Mouse (Mus musculus) stomach, embryonic 14.5 days (tissue): ENCODE results near the gene Mtr. TPM values are rescaled to one million over a fixed set of nuclear protein-coding genes. Genes with fewer than 3 reads are reported as not detected.

ENCODE experiments used
- ATAC-seq: fragments of 200-750 bp; cut with Nextera tagmentation; 2 replicates; pipeline ENCODE4 v1.8.0; 2017; ENCODE audit warnings: low read depth, moderate TSS enrichment; ENCODE audit not compliant: insufficient number of reproducible peaks, insufficient read depth, low FRiP score
- H3K27ac ChIP-seq: fragments of 300-500 bp; sonication (generic); 2 replicates; pipeline ENCODE4 v1.5.1; 2014; ENCODE audit warnings: mild to moderate bottlenecking, low read length, moderate library complexity, mixed read lengths
- H3K27me3 ChIP-seq: fragments of 300-500 bp; sonication (generic); 2 replicates; pipeline ENCODE4 v1.6.1; 2014; ENCODE audit warnings: low read length, control low read depth, mixed read lengths; ENCODE audit not compliant: control insufficient read depth, insufficient read depth
- H3K36me3 ChIP-seq: fragments of 300-500 bp; sonication (generic); 2 replicates; pipeline ENCODE4 v1.6.1; 2014; ENCODE audit warnings: mild to moderate bottlenecking, control low read depth, low read length, moderate library complexity, mixed read lengths; ENCODE audit not compliant: control insufficient read depth, insufficient read depth
- H3K4me1 ChIP-seq: fragments of 300-500 bp; sonication (generic); 2 replicates; pipeline ENCODE4 v1.6.1; 2014; ENCODE audit warnings: low read length, control low read depth, mixed read lengths; ENCODE audit not compliant: control insufficient read depth, insufficient read depth
- H3K4me2 ChIP-seq: fragments of 300-500 bp; sonication (generic); replicated peaks from 2 replicates; pipeline ENCODE4 v1.6.1; 2014; ENCODE audit warnings: low read depth, low read length, control low read depth
- H3K4me3 ChIP-seq: fragments of 300-500 bp; sonication (generic); 2 replicates; pipeline ENCODE4 v1.5.1; 2014; ENCODE audit warnings: low read depth, low read length, control low read depth
- H3K9ac ChIP-seq: fragments of 300-500 bp; sonication (generic); replicated peaks from 2 replicates; pipeline ENCODE4 v1.6.1; 2014; ENCODE audit warnings: low read depth, mild to moderate bottlenecking, control low read depth, low read length, moderate library complexity, mixed read lengths
- H3K9me3 ChIP-seq: fragments of 300-500 bp; sonication (generic); 2 replicates; pipeline ENCODE4 v1.6.1; 2016; ENCODE audit warnings: low read depth, low read length, control low read depth; ENCODE audit not compliant: control insufficient read depth
- WGBS: fragments of 180-500 bp; shearing (Covaris S2); extraction: QIAGEN DNeasy Blood & Tissue Kit; methylation state at CpG from one replicate; pipeline ENCODE4 v1.1.7; 2014; 5-methylcytosine and 5-hydroxymethylcytosine counted together
- polyA plus RNA-seq: library from polyadenylated mRNA; unstranded; fragments of >200 nt; fragmentation: Nextera tagmentation; extraction: Ambion mirVana; gene quantifications from 2 replicates; pipeline ENCODE4 v1.2.1, GENCODE M21; 2014

The Mtr gene
- polyA plus RNA-seq, 1 experiment from 2014 or later: 17.4 TPM

DNA sequence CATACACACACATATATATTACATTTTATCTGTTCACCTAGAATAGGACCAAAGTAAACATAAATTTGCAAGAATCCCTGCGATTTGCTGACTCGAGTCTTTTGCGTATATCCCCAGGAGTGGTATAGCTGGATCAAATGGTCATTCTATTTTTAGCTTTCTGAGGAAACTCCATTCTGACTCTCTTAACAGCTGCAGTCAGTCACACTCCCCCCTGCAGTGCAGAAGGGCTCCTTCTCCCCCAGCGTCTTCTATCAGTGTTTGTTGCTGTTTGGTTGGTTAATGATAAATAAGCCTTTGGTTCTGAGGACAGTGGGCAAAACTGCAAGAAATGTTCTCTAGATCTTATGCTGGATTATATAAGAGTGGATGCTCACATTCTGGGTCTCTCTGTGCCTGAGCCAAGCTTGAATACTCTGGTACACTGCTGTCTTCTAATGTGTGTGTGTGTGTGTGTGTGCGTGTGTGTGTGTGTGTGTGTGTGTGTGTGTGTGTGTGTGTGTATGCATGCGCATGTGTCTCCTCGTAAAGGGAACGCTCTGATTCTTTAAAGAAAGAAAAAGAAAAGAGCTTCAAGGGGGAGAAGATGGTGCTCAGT lies 92.4 kb downstream of the Mtr start:
- H3K9me3 ChIP-seq: no peaks in the 10 kb centered on the region
- H3K27me3 ChIP-seq: no peaks in the 10 kb centered on the region
- 36% methylated on average over 8 of the region's 8 CpGs for WGBS
- H3K36me3 ChIP-seq: no peaks in the 10 kb centered on the region
- no peak overlapping the region for H3K27ac ChIP-seq
- H3K9ac ChIP-seq: no peak overlapping the region
- ATAC-seq: peak; percentile 14; the same call in 1 of the 2 replicates
- no peak overlapping the region for H3K4me3 ChIP-seq
- no peak overlapping the region for H3K4me2 ChIP-seq
- H3K4me1 ChIP-seq: 0 out of 2 replicates have a peak, but pooled peaks cover 3% of the 10 kb centered on the region

DNA sequence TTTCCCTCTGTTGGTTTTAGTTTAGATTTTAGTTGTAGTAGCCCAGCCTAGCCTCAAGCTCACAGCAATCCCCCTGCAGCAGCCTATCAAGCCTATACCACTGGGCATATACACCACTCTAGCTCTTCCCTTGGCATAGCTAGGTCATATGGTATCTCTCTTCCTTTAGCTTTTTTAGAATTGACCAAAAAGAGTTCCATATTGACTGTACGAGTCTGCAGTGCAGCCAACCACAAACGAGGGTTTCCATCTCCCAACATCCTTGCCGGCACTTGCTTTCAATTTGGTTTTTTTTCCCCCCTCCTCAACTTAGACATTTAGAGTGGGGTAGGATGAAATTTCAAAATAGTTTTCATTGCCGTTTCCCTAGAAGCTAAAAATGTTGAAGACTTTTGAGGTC lies 95.5 kb downstream of the Mtr start:
- no peak for ATAC-seq
- no peak overlapping the region for H3K4me3 ChIP-seq
- H3K27ac ChIP-seq: no peak overlapping the region
- no peaks in the 10 kb centered on the region for H3K36me3 ChIP-seq
- WGBS: 90% methylated on average over 4 of the region's 4 CpGs
- no peaks in the 10 kb centered on the region for H3K27me3 ChIP-seq
- H3K4me2 ChIP-seq: no peak overlapping the region
- H3K9me3 ChIP-seq: no peaks in the 10 kb centered on the region
- H3K4me1 ChIP-seq: peaks cover 13% of the 10 kb centered on the region
- no peak overlapping the region for H3K9ac ChIP-seq

DNA sequence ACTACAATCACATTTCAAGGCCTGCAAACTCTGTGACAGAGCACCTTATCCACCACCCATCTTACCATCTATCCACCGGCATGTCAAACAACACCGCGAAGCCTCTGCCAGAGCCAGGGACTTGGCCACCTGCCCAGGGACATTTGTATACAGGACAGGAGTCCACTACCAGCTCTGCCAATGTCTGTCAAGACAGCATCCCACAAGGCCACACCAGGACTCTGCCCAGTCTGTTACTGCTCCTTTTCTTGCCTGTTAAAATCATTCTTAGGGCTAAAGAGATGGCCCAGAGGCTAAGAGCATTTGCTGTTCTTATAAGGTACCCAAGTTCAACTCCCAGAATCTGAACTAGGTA lies 97.8 kb downstream of the Mtr start:
- ATAC-seq: 0 out of 2 replicates have a peak, but pooled peaks have one; percentile 15

DNA sequence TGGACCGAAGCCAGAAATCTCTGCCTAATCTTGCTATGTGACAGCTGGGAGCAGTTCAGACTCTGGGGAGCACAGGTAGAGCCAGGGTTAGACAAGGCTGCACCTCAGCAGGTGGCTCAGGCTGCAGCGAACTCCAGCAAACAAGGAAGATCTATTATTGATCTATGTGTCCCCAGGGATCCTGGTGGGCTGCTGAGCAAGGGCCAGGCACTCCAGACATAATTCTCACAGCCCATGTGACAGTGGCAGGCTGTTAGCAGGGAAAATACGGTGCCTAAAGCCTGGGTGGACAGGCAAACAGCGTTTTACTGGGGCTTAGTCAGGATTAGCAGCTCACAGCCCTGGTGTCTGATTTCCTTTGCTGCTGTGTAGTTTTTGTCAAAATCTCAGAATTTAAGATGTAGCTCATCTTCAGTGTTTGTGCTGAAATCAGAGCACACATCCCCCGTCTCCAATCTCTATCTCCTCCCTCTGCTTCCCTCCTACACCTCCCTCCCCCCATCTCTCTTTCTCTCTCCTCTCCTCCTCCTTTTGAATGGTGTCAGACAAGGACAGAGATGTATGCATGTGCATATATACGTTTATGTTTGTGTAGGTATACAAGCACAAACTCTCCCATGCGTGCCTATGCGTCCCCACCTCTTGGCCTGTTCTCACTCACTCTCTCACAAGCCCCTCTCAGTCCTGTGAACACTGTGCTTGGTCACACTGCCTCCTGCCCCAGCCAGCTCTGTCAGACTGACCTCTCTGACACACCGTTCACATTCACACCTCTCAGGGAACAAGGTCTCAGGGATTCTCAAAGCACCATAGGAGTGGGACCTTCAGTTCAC lies 98.4 kb downstream of the Mtr start:
- WGBS: 33% methylated on average over 9 of the region's 9 CpGs
- 0 out of 2 replicates have a peak, but pooled peaks have one; percentile 16 for ATAC-seq
- peaks cover 10% of the 10 kb centered on the region for H3K4me1 ChIP-seq

More for the DNA sequence above, 97.8 kb downstream of the Mtr start:
- Histone ChIP-seq H3K4me1 (peaks cover 10% of the 10 kb centered on the region), H3K4me3 (no peak overlapping the region), H3K9ac (no peak overlapping the region), H3K9me3 (no peaks in the 10 kb centered on the region), H3K27me3 (no peaks in the 10 kb centered on the region), H3K36me3 (no peaks in the 10 kb centered on the region), H3K27ac (no peak overlapping the region), H3K4me2 (no peak overlapping the region)
- WGBS: 45% methylated on average over 3 of the region's 3 CpGs

DNA sequence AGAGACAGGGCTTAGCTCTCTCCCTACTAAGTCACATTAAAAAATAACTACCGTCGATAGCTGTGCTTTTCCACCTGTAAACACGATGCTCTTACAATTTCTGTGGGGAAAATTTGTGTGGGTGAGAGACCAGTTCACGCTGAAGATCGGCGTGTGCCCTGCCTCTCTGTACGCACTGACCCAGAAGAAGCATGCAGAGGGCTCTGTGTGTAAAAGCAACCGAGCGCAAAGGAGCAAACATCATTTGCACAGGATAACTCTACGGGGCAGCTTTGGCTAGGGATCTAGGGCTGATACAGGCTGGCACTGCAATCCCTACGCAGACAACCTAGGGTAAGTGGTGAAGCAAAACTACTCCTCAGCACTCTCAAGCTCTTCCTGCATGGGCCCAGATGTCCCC lies 104.0 kb downstream of the Mtr start:
- Histone ChIP-seq H3K4me2 (no peak overlapping the region), H3K9ac (no peak overlapping the region), H3K36me3 (no peaks in the 10 kb centered on the region), H3K9me3 (no peaks in the 10 kb centered on the region), H3K27me3 (no peaks in the 10 kb centered on the region), H3K27ac (no peak overlapping the region), H3K4me1 (peaks cover under 1% of the 10 kb centered on the region; the same call in 1 of the 2 replicates), H3K4me3 (no peak overlapping the region)
- no peak for ATAC-seq
- whole genome bisulfite sequencing: 79% methylated on average over 11 of the region's 11 CpGs

More for the DNA sequence above, 98.4 kb downstream of the Mtr start:
- Histone ChIP-seq H3K9me3 (no peaks in the 10 kb centered on the region), H3K4me3 (no peak overlapping the region), H3K27ac (no peak overlapping the region), H3K9ac (no peak overlapping the region), H3K36me3 (no peaks in the 10 kb centered on the region), H3K27me3 (no peaks in the 10 kb centered on the region), H3K4me2 (no peak overlapping the region)

DNA sequence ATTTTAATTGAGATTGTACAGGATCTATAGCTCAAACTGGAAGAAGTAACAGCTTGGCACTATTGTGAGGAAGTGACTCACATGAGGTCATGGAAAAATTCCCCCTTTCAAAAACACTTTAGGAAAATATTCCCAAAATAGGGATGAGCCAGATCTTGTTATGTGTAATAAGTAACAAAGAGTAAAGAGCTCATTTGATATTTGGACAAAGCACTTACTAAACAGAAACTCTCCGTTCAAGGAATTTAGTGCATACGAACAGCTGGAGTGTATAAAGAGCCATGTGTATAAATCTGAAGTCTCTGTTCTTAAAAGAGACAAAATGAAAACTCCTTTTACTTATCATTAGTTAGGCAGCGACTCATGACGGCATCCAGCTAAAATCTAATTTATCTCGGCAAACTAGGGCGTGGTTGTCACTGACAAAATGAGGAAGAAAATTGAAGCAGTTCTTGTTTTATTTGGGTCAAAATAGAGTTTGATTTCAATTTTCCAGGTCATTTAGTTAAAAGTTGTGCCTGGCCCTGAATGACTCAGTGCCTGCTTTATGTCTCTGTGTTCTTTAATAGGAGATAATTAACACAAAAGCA lies 110.9 kb downstream of the Mtr start:
- WGBS: 32% methylated on average over 6 of the region's 6 CpGs

DNA sequence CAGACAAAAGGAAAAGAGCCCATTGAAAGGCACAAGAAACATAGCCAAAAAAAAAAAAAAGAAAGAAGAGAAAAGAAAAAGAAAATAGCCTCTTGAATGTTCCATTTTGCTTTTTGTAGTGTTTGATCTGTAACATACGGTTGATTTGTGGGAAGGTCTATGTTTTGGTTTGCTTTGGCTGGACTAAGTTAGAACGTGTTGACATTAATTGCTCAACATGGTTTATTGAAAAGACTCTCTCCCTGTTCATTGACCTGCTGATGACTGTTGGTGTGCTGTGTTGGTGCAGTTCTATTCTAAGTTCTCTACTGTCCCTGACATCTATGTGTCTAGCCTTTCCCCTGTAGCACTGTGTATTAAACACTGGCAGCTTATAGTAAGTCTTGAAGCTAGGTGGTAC lies 111.5 kb downstream of the Mtr start:
- no peak overlapping the region for H3K4me3 ChIP-seq
- H3K27ac ChIP-seq: no peak overlapping the region
- H3K4me1 ChIP-seq: no peaks in the 10 kb centered on the region
- no peaks in the 10 kb centered on the region for H3K36me3 ChIP-seq
- H3K4me2 ChIP-seq: no peak overlapping the region
- H3K9ac ChIP-seq: no peak overlapping the region
- no peaks in the 10 kb centered on the region for H3K9me3 ChIP-seq
- 57% methylated on average over 2 of the region's 2 CpGs for whole genome bisulfite sequencing
- no peak for ATAC-seq
- no peaks in the 10 kb centered on the region for H3K27me3 ChIP-seq

More for the DNA sequence above, 110.9 kb downstream of the Mtr start:
- H3K27me3 ChIP-seq: no peaks in the 10 kb centered on the region
- H3K4me3 ChIP-seq: no peak overlapping the region
- no peaks in the 10 kb centered on the region for H3K36me3 ChIP-seq
- H3K9ac ChIP-seq: no peak overlapping the region
- H3K9me3 ChIP-seq: no peaks in the 10 kb centered on the region
- no peak for ATAC-seq
- no peak overlapping the region for H3K27ac ChIP-seq
- H3K4me1 ChIP-seq: no peaks in the 10 kb centered on the region
- H3K4me2 ChIP-seq: no peak overlapping the region

DNA sequence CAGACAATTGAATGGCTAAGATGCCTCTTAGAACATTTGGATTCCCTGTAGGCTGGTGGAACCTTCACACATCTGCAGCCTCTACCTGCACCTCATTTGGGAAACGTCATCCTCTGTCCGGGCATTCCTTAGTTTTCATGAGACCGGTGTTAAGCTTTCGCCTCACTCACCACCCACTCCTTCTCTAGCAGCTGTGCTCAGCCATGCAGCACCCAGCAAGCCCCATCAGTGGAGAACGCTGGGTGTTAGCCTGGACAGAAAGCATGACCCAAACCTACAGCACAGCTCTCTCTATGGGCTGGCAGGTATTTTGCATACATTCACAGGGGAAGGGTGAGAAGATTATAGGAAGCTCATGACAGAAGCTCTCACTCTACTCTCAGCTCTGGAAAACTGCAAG lies 114.6 kb downstream of the Mtr start:
- ATAC-seq: no peak
- WGBS: 91% methylated on average over 5 of the region's 5 CpGs

More for the DNA sequence above, 114.6 kb downstream of the Mtr start:
- H3K4me2 ChIP-seq: no peak overlapping the region
- no peak overlapping the region for H3K27ac ChIP-seq
- no peaks in the 10 kb centered on the region for H3K4me1 ChIP-seq
- H3K9ac ChIP-seq: no peak overlapping the region
- H3K4me3 ChIP-seq: no peak overlapping the region
- no peaks in the 10 kb centered on the region for H3K36me3 ChIP-seq
- no peaks in the 10 kb centered on the region for H3K27me3 ChIP-seq
- H3K9me3 ChIP-seq: no peaks in the 10 kb centered on the region
